Mouse (Mus musculus): ENCODE data around the gene Zc3h12b.
"Not testable (repeated sequence)": the region's sequence is repeated elsewhere in the genome, so short reads cannot be mapped to it uniquely, and the experiment has no call there.

Gene Zc3h12b

GRCm38 (mm10) chrX:95711227-95712111 is at the start of gene Zc3h12b:
TSS of gene Zc3h12b (plus strand) at chrX:95711678.
- DNase-seq (ENCODE audit: low spot score in 2 of 2) = peak; percentile 62 to 65

GRCm38 (mm10) chrX:95682206-95682605 is 29.3 kb upstream of the Zc3h12b start:
- no peak for DNase-seq (ENCODE audit: low spot score in 2 of 2)

- peak in 1 of 2 experiments; percentile 0 for DNase-seq (ENCODE audit: low spot score in 2 of 2)
These were observed 24.4 kb upstream of the Zc3h12b start for GRCm38 (mm10) chrX:95687119-95687518.

DNA sequence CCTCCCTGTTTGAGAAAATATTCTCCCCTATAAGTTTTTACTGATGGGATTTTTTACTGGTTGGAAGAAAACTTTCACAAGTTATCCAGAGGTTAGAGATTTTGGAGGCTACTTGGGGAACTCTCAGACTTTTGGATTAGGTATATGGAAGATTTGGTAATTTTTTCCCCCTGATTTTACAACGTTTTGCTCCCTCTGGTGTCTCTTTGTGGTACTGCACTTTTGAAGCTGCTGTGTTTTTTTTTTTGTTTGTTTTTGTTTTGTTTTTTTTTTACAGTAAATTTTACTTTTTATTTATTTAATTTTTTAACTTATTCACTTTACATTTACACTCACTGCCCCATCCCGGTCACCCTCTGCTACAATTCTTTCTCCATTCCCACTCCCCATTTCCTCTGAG is 26.8 kb downstream of the Zc3h12b start:
- no peak for DNase-seq (ENCODE audit: low spot score in 2 of 2)

DNA sequence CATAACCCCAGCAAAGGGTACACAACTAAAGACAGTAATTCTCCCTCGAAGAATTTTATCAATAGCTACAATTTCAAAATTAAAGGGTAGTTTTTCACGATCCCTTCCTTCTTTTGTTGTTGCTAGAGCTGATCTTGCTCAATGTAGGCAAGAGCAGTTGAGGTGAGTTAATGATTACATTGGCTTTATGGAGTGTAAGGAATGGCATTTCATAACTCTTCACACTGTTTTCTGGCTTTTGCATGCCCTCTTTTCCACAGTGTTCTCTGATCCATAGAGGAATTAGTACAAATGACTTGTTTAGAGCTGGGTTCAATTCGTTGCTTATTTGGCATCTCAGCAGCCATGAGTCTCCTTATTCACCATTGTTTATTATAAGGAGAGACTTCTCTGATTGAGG is 84.4 kb downstream of the Zc3h12b start:
- DNase-seq (ENCODE audit: low spot score in 2 of 2) = no peak

DNA sequence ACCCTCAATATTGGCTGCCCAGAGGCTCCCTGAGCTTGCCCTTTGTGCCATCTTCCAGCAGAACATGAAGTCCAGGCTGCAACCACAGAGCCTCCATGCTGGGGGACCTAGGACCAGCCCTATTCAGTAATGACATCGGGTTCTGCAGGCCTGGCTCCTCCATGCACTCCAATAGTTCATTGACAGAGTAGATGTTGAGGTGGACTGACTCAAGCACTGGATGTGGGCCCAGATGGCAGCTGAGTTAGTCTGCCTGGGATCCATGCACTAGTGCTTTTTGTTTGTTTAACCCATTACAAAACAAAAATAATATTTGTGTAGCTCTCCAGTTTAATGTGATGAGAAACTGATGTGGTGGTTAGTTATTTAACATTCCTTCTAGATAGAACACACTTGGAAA is 90.3 kb downstream of the Zc3h12b start:
- no peak for DNase-seq (ENCODE audit: low spot score in 2 of 2)

DNA sequence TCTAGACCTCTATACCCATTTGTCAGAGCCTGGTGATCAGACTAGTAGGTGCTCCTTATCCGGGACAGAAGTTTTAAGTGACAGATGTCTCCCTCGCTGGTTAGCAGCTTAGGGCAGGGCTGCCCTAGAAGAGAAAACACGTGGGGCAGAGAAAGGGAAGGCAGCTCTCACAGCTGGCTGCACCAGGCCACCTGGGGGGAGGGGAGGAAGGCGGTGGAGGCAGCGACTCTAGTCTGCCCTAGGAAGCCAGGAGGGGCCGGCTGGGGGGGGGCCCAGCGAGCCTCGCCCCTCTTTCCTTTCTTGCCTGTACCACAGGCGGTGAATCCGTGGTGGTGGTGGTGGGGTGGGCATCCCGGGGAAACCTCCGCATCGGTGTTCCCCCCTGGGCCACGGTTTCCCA is 141.3 kb downstream of the Zc3h12b start:
- no peak for DNase-seq (ENCODE audit: low spot score in 2 of 2)

DNA sequence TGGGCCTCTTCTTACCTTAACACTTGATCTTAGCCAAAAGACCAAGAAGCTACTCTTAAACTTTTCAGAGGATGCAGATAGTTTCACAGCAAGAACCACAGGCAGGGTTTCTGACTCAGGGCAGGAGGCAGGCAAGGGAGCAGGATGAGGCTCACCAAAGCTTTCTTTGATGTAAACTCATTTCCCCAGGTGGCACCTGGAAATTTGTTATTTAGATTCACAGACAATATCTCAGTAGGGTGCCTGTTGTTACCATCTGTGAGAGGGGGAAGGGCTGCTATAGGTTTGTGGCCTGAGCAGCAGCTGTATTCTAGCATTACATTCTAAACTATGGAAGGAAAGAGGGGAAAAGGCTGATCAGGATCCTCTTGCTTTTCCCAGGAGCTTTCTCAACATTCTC is 169.6 kb downstream of the Zc3h12b start:
- DNase-seq (ENCODE audit: low spot score in 2 of 2) = no peak

DNA sequence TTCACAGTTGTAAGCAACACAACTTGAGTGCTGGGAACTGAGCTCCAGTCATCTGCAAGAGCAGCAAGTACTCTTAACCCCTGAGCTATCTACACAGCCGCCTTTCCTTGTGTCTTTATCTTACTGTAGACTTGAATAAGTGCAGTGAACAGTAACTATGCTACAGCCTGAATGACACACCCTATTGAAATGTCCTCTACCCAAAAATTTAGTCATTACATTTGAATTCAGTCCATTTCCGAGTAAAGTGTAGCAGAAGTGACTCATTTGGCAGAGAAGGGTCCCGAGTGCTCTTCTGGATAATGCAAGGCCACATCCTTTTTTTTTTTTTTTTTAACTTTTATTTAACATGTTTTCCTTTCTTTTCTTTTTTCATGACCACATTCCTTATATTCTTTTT is 191.2 kb downstream of the Zc3h12b start:
- DNase-seq (ENCODE audit: low spot score in 2 of 2) = no peak

- DNase-seq (ENCODE audit: low spot score in 2 of 2) = no peak
These were observed 224.0 kb downstream of the Zc3h12b start for GRCm38 (mm10) chrX:95935481-95935880.

DNA sequence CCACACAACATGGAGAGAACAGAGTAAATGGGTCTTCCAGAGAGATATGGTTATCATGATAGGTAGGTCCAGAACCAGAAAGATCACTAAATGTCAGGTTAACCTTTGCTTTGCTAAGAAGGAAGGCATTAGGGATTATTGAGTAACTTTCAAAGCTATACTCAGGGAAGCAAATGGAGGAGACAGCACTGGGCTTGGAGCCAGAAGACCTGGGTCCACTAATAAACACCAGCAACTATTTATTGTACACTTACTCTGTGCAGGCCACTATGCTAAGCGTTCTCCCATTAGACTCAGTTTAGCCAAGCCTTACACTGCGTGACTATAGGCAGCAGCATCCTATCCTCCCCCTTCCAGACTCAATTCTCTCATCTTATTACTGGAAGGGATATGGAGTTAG is 234.0 kb downstream of the Zc3h12b start:
- DNase-seq (ENCODE audit: low spot score in 2 of 2) = no peak

GRCm38 (mm10) chrX:95948135-95948534 is 236.7 kb downstream of the Zc3h12b start:
- DNase-seq (ENCODE audit: low spot score in 2 of 2) = no peak

GRCm38 (mm10) chrX:95950776-95951175 is 239.3 kb downstream of the Zc3h12b start:
- DNase-seq (ENCODE audit: low spot score in 2 of 2) = no peak

GRCm38 (mm10) chrX:95956497-95957293 is 245.2 kb downstream of the Zc3h12b start, which contains the start of gene Las1l:
TSS of gene Las1l (minus strand) at chrX:95956962.
- DNase-seq (ENCODE audit: low spot score in 2 of 2) = peak; percentile 86 to 93

- DNase-seq (ENCODE audit: low spot score in 2 of 2) = not testable (repeated sequence)
These were observed 246.0 kb downstream of the Zc3h12b start for GRCm38 (mm10) chrX:95957461-95957860.

DNA sequence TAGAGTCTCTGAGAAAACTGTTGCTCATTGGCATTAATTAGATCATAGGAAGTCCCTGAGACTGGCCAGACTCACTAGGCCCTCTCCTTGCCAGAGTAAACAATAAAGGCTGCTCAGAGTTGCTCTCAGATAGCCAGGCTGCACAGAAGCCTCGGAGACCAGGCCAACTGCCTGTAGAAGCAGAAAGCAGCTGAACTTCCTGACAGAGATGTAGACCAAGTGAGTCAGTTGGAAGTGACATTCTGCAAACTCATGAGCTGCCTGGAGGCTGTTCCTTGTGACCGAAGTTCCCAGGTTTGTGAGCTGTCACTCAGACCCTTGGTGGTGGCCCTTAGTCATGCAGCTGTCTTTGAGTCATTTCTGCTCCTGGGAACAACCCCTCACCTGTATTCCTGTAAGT is 251.9 kb downstream of the Zc3h12b start:
- DNase-seq (ENCODE audit: low spot score in 2 of 2) = no peak

- DNase-seq (ENCODE audit: low spot score in 2 of 2) = no peak
These were observed 253.6 kb downstream of the Zc3h12b start for GRCm38 (mm10) chrX:95965036-95965435.

GRCm38 (mm10) chrX:95967847-95968593 is 256.5 kb downstream of the Zc3h12b start:
- peak in 1 of 2 experiments; percentile 6 for DNase-seq (ENCODE audit: low spot score in 2 of 2)

DNA sequence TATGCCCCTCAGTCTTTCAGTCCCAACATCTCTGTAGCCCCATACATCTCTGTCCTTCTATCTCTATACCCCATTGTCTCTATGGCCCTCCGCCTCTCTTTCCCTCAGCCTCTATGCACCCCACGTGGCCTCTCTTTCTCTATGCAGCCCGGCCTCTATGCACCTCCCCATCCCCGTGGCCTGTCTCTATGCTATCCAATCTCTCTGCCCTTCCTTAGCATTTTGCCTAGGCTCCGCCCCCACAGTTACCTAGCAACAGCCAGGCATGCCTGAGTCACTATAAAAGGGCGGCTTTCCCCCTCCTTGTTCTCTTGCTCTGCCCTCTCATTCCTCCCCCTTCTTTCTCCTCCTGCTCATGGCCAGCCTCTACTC is 257.1 kb downstream of the Zc3h12b start:
- peak; percentile 51 to 66 for DNase-seq (ENCODE audit: low spot score in 2 of 2)

- no peak for DNase-seq (ENCODE audit: low spot score in 2 of 2)
These were observed 257.6 kb downstream of the Zc3h12b start for GRCm38 (mm10) chrX:95969116-95969515.

GRCm38 (mm10) chrX:95969936-95970335 is 258.5 kb downstream of the Zc3h12b start:
- DNase-seq (ENCODE audit: low spot score in 2 of 2) = no peak

Data from right cerebral cortex, postnatal 36 days (tissue).